Mouse (Mus musculus) fat pad, adult 2 months (tissue): ENCODE data around the gene Gm13889.

Experiments
- DNase-seq: peaks from one replicate; pipeline ENCODE4 v3.0.0-alpha.2; 2011; ENCODE audit warnings: low read depth, low spot score; ENCODE audit errors: extremely low read depth

Gene Gm13889

GRCm38 (mm10) chr2:93956908-93957784, at the start of gene Gm13889:
TSS of gene Gm13889 (minus strand) at chr2:93957201.
- DNase-seq, result no peak

- DNase-seq, result no peak
These were observed 45.3 kb upstream of the Gm13889 start for GRCm38 (mm10) chr2:94002331-94002730.

- DNase-seq, result no peak
These were observed 44.9 kb upstream of the Gm13889 start for GRCm38 (mm10) chr2:94001918-94002317.

GRCm38 (mm10) chr2:94001411-94001810, 44.4 kb upstream of the Gm13889 start:
- no peak for DNase-seq

- no peak for DNase-seq
These were observed 39.3 kb upstream of the Gm13889 start, which contains the start of gene Gm27027 for GRCm38 (mm10) chr2:93996254-93996653. TSS of gene Gm27027 (minus strand) at chr2:93996354.

- DNase-seq, result no peak
These were observed 35.8 kb upstream of the Gm13889 start for GRCm38 (mm10) chr2:93992810-93993209.

GRCm38 (mm10) chr2:93992259-93992658, 35.3 kb upstream of the Gm13889 start:
- no peak for DNase-seq

- DNase-seq, result no peak
These were observed 34.3 kb upstream of the Gm13889 start for GRCm38 (mm10) chr2:93991336-93991735.

- no peak for DNase-seq
These were observed 31.4 kb upstream of the Gm13889 start for GRCm38 (mm10) chr2:93988440-93988839.

GRCm38 (mm10) chr2:93982457-93983235, 25.6 kb upstream of the Gm13889 start:
- DNase-seq, result no peak

GRCm38 (mm10) chr2:93979249-93980120, 22.5 kb upstream of the Gm13889 start:
- DNase-seq, result no peak

- DNase-seq, result no peak
These were observed 19.6 kb upstream of the Gm13889 start for GRCm38 (mm10) chr2:93976436-93977252.

- no peak for DNase-seq
These were observed 18.8 kb upstream of the Gm13889 start for GRCm38 (mm10) chr2:93975526-93976435.

GRCm38 (mm10) chr2:93975041-93975440, 18.0 kb upstream of the Gm13889 start:
- DNase-seq, result no peak

GRCm38 (mm10) chr2:93971647-93972046, 14.6 kb upstream of the Gm13889 start:
- no peak for DNase-seq

- no peak for DNase-seq
These were observed 7.6 kb upstream of the Gm13889 start for GRCm38 (mm10) chr2:93964494-93965160.

GRCm38 (mm10) chr2:93963802-93964201, 6.8 kb upstream of the Gm13889 start:
- DNase-seq, result no peak

- DNase-seq, result no peak
These were observed 4.7 kb upstream of the Gm13889 start for GRCm38 (mm10) chr2:93961716-93962115.
